Mouse (Mus musculus) adrenal gland, adult 10 weeks (tissue): ENCODE data around the gene Sh3d21. TPM values are rescaled to one million over a fixed set of nuclear protein-coding genes. Genes with fewer than 3 reads are reported as not detected.

Source experiments
- polyA plus RNA-seq: library from polyadenylated mRNA; stranded (reverse); fragments of 350-450 nt; fragmentation: Illumina TruSeq; extraction: RNeasy Lipid Tissue Mini Kit (QIAGEN cat#74804); gene quantifications from one replicate; pipeline ENCODE4 v1.2.3, GENCODE M21; 2014; ENCODE audit warnings: low read depth, low replicate concordance

The Sh3d21 gene
- 0.82 TPM for polyA plus RNA-seq

GRCm38 (mm10) chr4:126163067-126163659 is at the start of gene Sh3d21:
Gene Sh3d21 (minus strand): TSS chr4:126163491.

GRCm38 (mm10) chr4:126202303-126203181 is 39.3 kb upstream of the Sh3d21 start, which contains the start of gene Thrap3:
Gene Thrap3 (minus strand): TSS chr4:126202760.

GRCm38 (mm10) chr4:126147533-126148160 is 15.6 kb downstream of the Sh3d21 start, which contains the start of gene Eva1b:
Gene Eva1b (plus strand): TSS chr4:126147744.

GRCm38 (mm10) chr4:126103590-126104068 is 59.7 kb downstream of the Sh3d21 start, which contains the start of gene Stk40:
Gene Stk40 (plus strand): TSS chr4:126103957.

Other genes starting within 250 kb of the Sh3d21 start
- 0.23 TPM for gene Csf3r, start 138.9 kb downstream of the Sh3d21 start, polyA plus RNA-seq
- gene Mrps15, start 116.6 kb downstream of the Sh3d21 start, polyA plus RNA-seq = 146 TPM
- 1.6 TPM for gene Oscp1, start 104.9 kb downstream of the Sh3d21 start, polyA plus RNA-seq
- 4.2 TPM for gene Lsm10, start 66.9 kb downstream of the Sh3d21 start, polyA plus RNA-seq
- gene Stk40, start 59.5 kb downstream of the Sh3d21 start, polyA plus RNA-seq = 3.4 TPM
- not detected for gene Eva1b, start 15.7 kb downstream of the Sh3d21 start, polyA plus RNA-seq
- gene Thrap3, start 39.3 kb upstream of the Sh3d21 start, polyA plus RNA-seq = 247 TPM
- 2.3 TPM for gene Map7d1, start 92.9 kb upstream of the Sh3d21 start, polyA plus RNA-seq
- 49.5 TPM for gene Trappc3, start 98.8 kb upstream of the Sh3d21 start, polyA plus RNA-seq
- gene Col8a2, start 123.3 kb upstream of the Sh3d21 start, polyA plus RNA-seq = 1.4 TPM
- gene Adprhl2, start 158.2 kb upstream of the Sh3d21 start, polyA plus RNA-seq = not detected
- not detected for gene Tekt2, start 162.2 kb upstream of the Sh3d21 start, polyA plus RNA-seq